Mouse (Mus musculus) bone marrow, adult 2 months (tissue): ENCODE data around the gene Terf2ip. TPM values are rescaled to one million over a fixed set of nuclear protein-coding genes. Genes with fewer than 3 reads are reported as not detected.

ENCODE experiments used
- H3K27ac ChIP-seq: fragments of 200-500 bp; 2 replicates; pipeline ENCODE4 v1.5.1; 2012; ENCODE audit warnings: low read depth, mild to moderate bottlenecking, control low read depth, inconsistent platforms, low read length; ENCODE audit not compliant: control insufficient read depth, poor library complexity, insufficient read depth
- H3K4me1 ChIP-seq: fragments of 200-500 bp; 2 replicates; pipeline ENCODE4 v1.6.1; 2011; ENCODE audit warnings: low read length; ENCODE audit not compliant: control insufficient read depth, insufficient read depth
- H3K4me3 ChIP-seq: fragments of 200-500 bp; replicated peaks from 2 replicates; pipeline ENCODE3; 2011; ENCODE audit warnings: mild to moderate bottlenecking, low read depth, low read length, control low read depth; ENCODE audit not compliant: control insufficient read depth
- CTCF ChIP-seq: fragments of 200-500 bp; IDR thresholded peaks from 2 replicates; pipeline ENCODE4 v1.5.1; 2011; ENCODE audit warnings: low read length, control low read depth; ENCODE audit not compliant: control insufficient read depth, insufficient read depth
- POLR2A ChIP-seq: fragments of 200-500 bp; IDR thresholded peaks from 2 replicates; pipeline ENCODE4 v1.6.1; 2011; ENCODE audit warnings: low read depth, mild to moderate bottlenecking, control low read depth, low read length, borderline replicate concordance; ENCODE audit not compliant: control insufficient read depth
- WGBS: fragments of 180-500 bp; shearing (Covaris S2); methylation state at CpG from one replicate; pipeline ENCODE4 v1.1.7; 2018; 5-methylcytosine and 5-hydroxymethylcytosine counted together
- polyA plus RNA-seq: library from polyadenylated mRNA; stranded (reverse); fragments of >200 nt; gene quantifications from 2 replicates; pipeline ENCODE4 v1.2.4, GENCODE M21; 2011; ENCODE audit warnings: low replicate concordance; ENCODE audit not compliant: missing spikeins, insufficient read depth, insufficient read length

Terf2ip gene
- polyA plus RNA-seq, 1 experiment = 5.6 TPM

DNA sequence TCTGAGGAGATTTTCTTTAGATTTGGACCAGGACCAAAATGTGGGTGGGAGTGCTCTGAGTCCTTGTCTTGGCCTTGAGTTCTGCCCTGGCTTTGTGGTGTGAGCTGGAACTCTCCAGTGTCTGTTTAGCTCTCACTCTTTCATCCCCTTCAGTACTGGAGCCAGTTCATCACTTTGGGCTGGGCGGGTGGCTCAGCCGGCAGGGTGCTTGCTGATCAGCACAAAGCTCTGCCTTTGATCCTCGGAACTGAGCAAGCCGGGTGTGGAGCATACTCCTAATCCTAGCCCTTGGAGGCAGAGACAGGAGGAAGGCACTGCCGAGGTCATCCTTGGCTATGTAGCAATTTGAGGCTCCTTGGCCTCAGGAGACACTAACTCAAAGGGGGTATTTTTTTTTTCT, 42.2 kb upstream of the Terf2ip start:
- no peak overlapping the region for H3K27ac ChIP-seq
- no peaks in the 10 kb centered on the region for H3K4me1 ChIP-seq
- TF ChIP-seq POLR2A (no peak), CTCF (no peak)
- H3K4me3 ChIP-seq = no peak overlapping the region
- WGBS = 91% methylated on average over 5 of the region's 5 CpGs

GRCm38 (mm10) chr8:111974138-111974537, 37.1 kb upstream of the Terf2ip start:
- TF ChIP-seq POLR2A (no peak), CTCF (no peak)

DNA sequence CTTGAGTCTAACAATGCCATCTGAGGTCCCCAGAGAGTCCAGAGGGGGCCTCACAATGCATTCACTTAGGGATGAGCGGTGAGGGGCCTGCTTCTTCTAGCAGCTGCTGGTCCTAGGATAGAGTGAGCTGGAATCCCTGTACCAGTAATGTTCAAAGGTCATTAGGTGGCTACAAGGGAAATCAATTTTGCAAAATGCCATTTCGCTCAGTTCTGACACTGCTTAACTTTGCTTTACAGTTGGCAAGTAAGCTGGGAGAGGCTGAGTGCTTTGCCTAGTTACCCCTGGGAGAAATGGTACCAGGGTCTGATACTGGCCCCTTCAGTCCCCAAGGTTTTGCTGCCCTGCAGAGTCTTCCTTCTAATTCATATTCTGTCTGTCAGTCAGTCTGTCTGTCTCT, 35.5 kb upstream of the Terf2ip start:
- 86% methylated on average over 2 of the region's 2 CpGs for WGBS
- H3K4me3 ChIP-seq = no peak overlapping the region
- no peak overlapping the region for H3K27ac ChIP-seq
- TF ChIP-seq CTCF (no peak), POLR2A (no peak)
- no peaks in the 10 kb centered on the region for H3K4me1 ChIP-seq

More at GRCm38 (mm10) chr8:111974138-111974537, 37.1 kb upstream of the Terf2ip start:
- no peak overlapping the region for H3K4me3 ChIP-seq
- no peak overlapping the region for H3K27ac ChIP-seq
- H3K4me1 ChIP-seq = no peaks in the 10 kb centered on the region
- WGBS = 89% methylated on average over 12 of the region's 12 CpGs

- Histone ChIP-seq H3K4me1 (no peaks in the 10 kb centered on the region), H3K27ac (no peak overlapping the region), H3K4me3 (no peak overlapping the region)
- WGBS = 54% methylated on average over 2 of the region's 2 CpGs
- TF ChIP-seq POLR2A (no peak), CTCF (no peak)
These were observed 34.9 kb upstream of the Terf2ip start for GRCm38 (mm10) chr8:111976326-111976725.

- 88% methylated on average over 10 of the region's 10 CpGs for WGBS
- no peak overlapping the region for H3K27ac ChIP-seq
- H3K4me3 ChIP-seq = no peak overlapping the region
- TF ChIP-seq CTCF (no peak), POLR2A (no peak)
- H3K4me1 ChIP-seq = no peaks in the 10 kb centered on the region
These were observed 33.1 kb upstream of the Terf2ip start for GRCm38 (mm10) chr8:111978147-111978546.

GRCm38 (mm10) chr8:111982116-111982515, 29.1 kb upstream of the Terf2ip start:
- 74% methylated on average over 7 of the region's 7 CpGs for WGBS
- TF ChIP-seq CTCF (peak; percentile 17; the same call in 1 of the 2 replicates), POLR2A (no peak)
- H3K4me3 ChIP-seq = no peak overlapping the region

GRCm38 (mm10) chr8:111984511-111984910, 26.7 kb upstream of the Terf2ip start:
- TF ChIP-seq CTCF (no peak), POLR2A (no peak)
- H3K4me3 ChIP-seq = no peak overlapping the region
- H3K4me1 ChIP-seq = no peaks in the 10 kb centered on the region
- H3K27ac ChIP-seq = no peak overlapping the region
- WGBS = 83% methylated on average over 10 of the region's 10 CpGs

More at GRCm38 (mm10) chr8:111982116-111982515, 29.1 kb upstream of the Terf2ip start:
- Histone ChIP-seq H3K27ac (no peak overlapping the region), H3K4me1 (no peaks in the 10 kb centered on the region)

DNA sequence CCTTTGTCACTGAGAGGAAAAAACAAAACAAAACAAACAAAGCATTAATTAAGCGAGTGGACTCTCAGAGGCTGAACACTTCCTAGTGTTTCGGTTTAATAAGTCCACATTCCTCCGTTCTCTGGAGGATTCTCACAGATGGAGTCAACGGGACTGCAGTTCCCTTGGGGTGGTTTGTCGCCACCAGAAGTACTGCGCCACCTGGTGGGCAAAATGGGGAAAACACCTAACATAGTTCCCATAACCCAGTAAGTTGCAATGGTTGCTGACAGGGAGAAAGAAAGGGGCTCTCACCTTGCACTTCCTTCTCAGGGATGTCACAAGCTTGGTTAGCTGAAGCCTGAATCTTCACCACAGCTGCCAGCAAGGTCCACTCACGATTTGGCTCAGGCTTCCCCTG, 21.3 kb upstream of the Terf2ip start:
- H3K4me1 ChIP-seq = no peaks in the 10 kb centered on the region; the same call in 1 of the 2 replicates
- WGBS = 7% methylated on average over 7 of the region's 7 CpGs
- no peak overlapping the region for H3K4me3 ChIP-seq
- TF ChIP-seq CTCF (peak; percentile 89), POLR2A (no peak)
- H3K27ac ChIP-seq = no peak overlapping the region

DNA sequence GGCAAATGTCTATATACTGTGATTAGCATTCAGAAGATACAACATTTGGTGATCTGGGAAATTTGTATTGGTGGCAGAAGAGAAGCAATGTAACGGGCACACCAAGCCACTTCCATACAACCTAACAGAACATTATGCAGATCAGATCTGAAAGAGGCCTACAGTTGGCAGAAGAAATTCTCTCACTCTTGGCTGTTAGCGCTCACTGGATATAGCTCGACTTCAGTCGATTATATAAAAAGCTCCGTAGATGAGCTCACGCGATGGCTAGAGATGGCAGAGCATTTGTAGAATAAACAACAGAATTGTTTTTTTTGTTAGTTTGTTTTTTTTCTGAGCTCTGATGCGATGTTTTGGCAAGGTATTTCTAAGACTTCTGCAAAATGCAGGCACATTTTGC, 19.9 kb upstream of the Terf2ip start:
- TF ChIP-seq CTCF = no peak
- TF ChIP-seq POLR2A = no peak
- WGBS = 63% methylated on average over 8 of the region's 8 CpGs
- no peak overlapping the region for H3K4me3 ChIP-seq
- no peaks in the 10 kb centered on the region; the same call in 1 of the 2 replicates for H3K4me1 ChIP-seq
- H3K27ac ChIP-seq = no peak overlapping the region
